Mouse (Mus musculus) gastrocnemius, adult 8-10 months (tissue): Measurements from ENCODE around the gene Aloxe3. TPM values are rescaled to one million over a fixed set of nuclear protein-coding genes. Genes with fewer than 3 reads are reported as not detected.

Source experiments
- DNase-seq, 2 experiments: peaks; one replicate each; pipeline ENCODE4 v3.0.0; 2022; ENCODE audit warnings: low spot score in 2 of 2
- total RNA-seq, 4 experiments: library from RNA; stranded (reverse); gene quantifications; 2 replicates each; pipeline ENCODE4 v1.2.4; 2022

The Aloxe3 gene
- total RNA-seq, 4 experiments from 2014 or later, result 0.21 TPM; not detected in 3

DNA sequence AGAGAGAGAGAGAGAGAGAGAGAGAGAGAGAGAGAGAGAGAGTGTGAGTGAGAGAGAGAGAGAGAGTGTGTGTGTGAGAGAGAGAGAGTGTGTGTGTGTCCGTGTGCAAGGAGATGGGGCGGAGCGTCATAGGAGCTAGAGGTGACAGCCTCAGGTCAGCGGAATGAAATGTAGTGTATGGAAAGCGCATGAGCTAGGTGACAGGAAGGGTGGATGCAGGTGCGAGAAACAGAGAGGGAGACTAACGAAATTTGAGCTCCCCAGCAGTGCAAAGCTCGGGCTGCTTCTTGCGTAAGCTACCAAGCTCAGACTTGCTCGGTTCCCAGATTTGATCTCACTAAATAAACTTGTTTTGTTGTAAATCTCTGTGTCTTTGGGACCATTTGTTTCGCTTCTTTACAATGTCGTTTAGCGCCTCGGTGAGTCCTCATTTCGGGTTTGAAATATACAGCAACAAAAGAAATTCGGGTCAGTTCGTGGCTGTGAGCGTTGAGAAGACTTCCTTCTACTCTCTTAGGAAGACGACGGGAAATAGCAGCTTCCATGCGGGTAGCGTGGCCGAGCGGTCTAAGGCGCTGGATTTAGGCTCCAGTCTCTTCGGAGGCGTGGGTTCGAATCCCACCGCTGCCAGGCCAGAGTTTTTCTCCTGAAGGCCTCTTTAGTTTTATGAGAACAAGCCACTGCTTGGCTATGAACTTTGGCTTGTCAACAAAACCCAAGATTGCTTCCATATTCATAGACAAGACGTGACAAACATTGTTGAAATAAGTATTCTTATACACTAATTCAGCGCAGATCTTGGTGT is 1.8 kb upstream of the Aloxe3 start:
- peak; percentile 82 to 83 for DNase-seq

- DNase-seq, result no peak
Measured at GRCm38 (mm10) chr11:69124498-69124847, 1.2 kb upstream of the Aloxe3 start.

GRCm38 (mm10) chr11:69125041-69125851 is 450 bp upstream of the Aloxe3 start:
- DNase-seq, result peak; percentile 72 to 77

DNA sequence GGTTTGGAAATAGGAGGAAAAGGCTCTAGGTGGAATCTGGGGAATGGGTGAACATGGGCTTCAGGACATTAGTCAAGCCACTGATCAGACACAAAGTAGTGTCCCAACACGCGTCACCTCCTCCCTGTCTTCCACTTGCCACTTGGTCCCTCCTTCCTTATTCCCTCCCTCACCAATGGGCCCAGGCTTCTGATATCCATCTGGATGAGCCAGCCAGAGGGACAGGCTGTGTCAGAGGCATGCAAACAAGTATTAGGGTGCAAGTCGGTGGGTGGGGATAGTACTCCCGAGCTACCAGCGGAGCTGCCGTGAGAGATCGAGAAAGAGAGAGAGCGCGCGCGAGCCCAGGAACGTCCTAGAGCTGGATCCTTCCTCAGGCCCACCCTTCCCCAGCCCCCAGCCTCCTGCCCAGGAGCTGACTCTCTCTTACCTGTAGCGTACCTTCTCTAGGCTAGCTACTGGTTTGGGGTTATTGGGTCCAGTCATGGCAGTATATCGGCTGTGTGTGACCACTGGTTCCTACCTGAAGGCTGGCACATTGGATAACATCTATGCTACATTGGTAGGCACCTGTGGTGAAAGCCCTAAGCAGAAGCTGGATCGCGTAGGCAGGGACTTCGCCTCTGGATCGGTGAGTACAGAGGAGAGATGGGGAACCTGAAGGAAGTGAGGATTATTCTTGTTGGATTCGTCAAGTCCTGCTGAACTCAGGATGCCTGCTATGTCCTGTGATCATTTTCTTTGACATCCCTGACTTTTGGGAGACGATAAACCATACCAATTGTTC is 416 bp downstream of the Aloxe3 start:
- no peak for DNase-seq

DNA sequence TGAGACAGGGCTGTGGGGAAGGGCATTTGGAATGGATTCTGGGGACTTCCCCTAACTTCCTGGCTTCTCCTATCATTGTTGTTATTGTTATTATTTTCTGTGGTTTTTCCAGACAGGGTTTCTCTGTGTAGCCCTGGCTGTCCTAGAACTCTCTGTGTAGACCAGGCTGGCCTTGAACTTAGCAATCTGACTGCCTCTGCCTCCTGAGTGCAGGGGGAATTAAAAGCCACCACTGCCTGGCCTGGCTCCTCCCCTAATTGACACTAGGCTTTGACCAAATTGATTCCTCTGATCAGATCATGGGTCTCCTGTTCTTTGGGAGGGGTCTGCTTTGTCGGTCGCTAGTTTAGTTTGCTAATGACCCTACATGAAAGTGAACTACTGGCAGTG is 1.0 kb downstream of the Aloxe3 start:
- no peak for DNase-seq

GRCm38 (mm10) chr11:69128426-69129122 is 2.9 kb downstream of the Aloxe3 start:
- DNase-seq, result no peak

DNA sequence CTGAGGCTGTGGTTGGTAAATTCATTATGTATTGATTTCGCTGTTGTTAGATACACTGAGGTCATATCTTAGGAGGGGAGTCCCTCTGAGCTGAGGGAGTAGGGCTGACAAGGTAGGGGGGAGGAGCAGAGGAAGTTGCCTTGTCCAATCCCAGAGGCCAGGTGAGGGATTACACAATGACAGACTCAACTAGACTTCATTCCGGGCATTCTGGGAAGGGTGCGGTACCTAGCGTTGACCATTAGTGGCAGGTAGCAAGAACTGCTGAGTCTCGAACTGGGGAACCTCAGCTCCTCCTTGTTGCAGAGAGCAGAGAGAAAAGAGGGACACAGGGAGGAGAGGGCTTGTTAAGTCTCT is 7.8 kb downstream of the Aloxe3 start:
- no peak for DNase-seq

GRCm38 (mm10) chr11:69133923-69134621 is 8.4 kb downstream of the Aloxe3 start:
- no peak for DNase-seq

DNA sequence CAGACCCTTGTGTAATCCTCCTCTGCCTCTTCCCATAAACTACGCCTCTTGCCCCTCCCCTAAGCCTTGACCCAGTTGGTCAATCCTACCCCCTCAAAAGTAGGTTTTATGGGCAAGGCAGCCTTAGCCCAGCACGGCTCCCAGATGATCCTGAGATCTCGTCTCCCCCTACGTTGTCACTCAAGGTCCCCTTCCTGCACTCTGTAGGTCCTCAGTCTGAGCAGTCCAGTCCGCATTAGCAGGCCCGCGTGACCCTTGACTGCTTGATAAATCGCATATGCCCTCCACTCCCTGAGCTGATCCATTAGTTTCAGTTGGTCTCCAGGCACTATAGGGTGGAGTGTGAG is 8.9 kb downstream of the Aloxe3 start:
- no peak for DNase-seq

DNA sequence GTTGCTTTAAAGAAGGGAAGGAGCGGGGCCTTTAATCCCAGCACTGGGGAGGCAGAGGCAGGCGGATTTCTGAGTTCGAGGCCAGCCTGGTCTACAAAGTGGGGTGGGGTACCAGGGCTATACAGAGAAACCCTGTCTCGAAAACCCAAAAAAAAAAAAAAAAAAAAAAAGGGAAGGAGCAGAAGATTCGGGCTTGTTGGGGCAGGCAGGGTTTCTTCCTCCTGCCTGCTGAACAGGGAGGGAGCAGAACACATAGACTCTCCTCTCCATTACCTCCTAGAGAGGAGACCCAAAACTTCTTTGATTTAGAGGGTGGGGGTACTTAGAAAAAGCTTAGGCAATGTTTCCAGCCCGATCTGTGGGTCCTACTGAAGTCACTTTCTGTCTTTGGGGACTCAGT is 9.7 kb downstream of the Aloxe3 start:
- DNase-seq, result no peak

DNA sequence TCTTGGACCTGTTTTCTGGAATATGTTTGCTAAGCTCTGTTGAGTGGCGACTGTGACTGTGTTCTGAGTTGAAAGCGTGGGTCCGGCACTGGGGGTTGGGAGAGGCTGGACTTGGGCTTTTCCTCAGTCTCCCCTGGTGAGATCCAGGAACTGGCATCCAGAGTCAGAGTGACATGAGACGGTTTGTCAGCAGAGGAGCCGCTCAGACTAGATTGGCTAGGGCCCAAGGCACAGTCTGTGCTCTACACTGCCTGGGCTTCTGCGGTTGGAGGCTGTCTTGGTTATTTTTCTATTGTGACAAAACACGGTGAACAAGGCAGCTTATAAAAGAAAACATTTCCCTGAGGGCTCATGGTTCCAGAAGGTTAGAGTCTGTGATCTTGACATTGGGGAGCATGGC is 21.9 kb downstream of the Aloxe3 start:
- DNase-seq, result no peak

DNA sequence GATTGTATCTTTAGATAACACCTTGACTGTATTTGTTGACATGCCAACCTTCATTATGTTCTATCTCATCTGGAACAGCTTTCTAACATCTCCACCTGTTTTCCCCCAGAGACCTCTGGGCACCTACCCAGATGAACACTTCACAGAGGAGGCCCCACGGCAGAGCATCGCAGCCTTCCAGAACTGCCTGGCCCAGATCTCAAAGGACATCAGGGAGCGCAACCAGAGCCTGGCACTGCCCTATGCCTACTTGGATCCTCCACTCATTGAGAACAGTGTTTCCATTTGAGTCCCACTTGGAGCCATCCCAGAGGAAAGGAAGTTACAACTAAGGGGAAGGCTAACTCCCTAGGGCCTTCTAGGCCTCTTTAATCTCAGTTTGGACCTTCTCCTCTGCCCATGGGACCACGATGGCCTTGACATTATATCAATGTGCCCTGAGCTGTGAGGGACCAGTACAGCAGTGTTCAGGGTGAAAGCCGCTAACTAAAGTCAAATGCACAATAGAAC is 22.8 kb downstream of the Aloxe3 start:
- no peak for DNase-seq

- no peak for DNase-seq
Measured at GRCm38 (mm10) chr11:69149728-69150127, 24.0 kb downstream of the Aloxe3 start.

DNA sequence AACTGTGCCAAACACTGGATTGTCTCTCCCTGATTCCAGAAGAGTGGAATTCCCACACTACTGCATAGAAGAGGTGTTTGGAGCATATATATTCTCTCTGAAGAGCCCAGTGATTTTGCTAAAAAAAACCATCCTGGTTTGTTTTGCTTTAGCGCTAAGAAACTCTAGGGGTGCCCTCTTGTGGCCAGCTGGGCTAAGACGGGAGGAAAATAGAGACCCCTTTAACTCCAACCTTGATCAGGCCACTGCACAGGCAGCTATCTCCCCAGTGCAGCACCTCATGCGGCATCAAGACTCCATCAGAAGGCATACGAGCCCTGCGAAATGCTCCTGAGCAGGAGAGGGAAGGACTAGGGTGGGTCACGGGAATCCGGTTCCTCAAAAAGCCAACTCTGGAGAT is 24.7 kb downstream of the Aloxe3 start:
- DNase-seq, result no peak

DNA sequence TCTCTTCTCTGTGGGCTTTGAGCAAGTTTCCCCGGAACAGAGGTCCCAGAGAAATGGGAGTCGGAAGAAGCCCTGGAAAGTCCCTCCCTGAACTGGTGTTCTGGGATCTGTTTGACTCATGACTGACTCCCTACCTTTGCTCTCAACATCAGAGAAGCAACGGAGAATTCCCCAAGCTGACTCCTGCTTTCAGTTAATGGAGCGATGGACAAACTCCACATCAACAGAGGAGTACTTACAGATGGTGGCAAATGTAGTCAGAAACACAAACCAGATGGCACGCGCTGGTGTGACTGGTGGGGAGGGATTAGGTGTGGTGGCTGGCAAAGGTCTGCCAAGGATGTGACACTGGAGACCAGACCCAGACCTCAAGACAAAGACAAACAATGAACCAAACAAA is 25.3 kb downstream of the Aloxe3 start:
- no peak for DNase-seq

GRCm38 (mm10) chr11:69153831-69154230 is 28.1 kb downstream of the Aloxe3 start:
- DNase-seq, result no peak

GRCm38 (mm10) chr11:69155351-69155750 is 29.7 kb downstream of the Aloxe3 start:
- no peak for DNase-seq

DNA sequence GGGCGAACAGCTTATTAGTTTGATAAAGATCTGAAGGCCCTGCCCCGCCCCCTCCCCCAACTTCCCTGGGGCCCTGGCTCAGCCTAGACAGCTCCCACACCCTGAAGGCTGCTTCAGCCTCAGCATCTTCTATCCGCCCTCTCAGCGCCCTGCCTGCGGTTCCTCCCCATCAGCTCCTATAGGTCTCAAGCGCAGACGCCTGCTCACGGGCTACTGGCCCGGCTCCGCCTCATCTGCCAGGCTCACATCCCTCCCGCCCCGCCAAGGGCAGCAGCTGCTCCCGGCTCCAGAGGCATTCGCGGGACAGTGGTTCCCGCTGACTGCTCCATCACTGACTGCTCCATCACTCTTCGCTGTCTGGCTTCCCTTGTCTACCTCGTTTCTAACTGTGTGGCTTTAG is 31.1 kb downstream of the Aloxe3 start, which contains the start of gene Alox12b:
Gene Alox12b, plus strand, starts transcription at position 190 of the 400 bp plus-strand sequence.
- DNase-seq, result no peak

- no peak for DNase-seq
Measured at GRCm38 (mm10) chr11:69169313-69169712, 43.6 kb downstream of the Aloxe3 start.

DNA sequence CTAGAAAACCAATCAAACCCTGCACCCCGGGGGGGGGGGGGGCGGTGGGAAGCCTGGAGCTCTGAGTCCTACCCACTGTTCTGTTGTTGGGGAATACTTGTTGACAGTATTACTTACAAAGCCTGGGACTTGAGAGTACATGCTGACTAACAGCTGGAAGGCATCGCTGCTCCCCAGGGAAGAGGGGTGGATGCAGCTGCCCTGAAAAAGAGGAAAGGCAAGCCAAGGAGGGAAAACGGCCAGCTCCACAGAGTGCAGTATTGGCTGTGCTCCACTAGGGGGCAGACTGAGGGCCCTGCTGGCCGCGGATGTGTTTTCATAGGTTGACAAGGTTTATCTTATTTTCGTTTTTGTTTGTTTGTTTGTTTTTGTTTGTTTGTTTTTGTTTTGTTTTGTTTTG is 45.9 kb downstream of the Aloxe3 start:
- DNase-seq, result peak; percentile 81 to 88

DNA sequence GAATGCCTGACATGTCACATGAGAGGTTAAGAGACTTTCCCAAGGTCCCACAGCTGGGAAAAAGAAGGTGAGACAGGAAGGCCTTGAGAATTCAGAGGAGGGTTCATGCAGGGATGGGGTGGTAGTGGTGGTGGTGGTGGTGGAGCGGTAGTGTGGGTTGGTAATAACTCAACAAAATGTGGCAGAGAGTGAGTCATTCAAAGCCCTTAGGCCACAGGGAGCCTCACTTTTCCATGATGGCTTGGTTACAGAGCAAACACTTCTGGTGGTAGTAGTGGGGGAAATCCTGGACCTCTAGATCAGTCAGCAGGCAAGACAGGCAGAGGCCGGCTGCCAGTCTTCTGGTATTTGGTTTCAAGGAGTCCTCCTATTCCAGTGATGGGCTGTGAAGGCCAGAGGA is 46.9 kb downstream of the Aloxe3 start:
- DNase-seq, result no peak
